Mouse (Mus musculus): ENCODE results near the gene Spsb4.

DNA sequence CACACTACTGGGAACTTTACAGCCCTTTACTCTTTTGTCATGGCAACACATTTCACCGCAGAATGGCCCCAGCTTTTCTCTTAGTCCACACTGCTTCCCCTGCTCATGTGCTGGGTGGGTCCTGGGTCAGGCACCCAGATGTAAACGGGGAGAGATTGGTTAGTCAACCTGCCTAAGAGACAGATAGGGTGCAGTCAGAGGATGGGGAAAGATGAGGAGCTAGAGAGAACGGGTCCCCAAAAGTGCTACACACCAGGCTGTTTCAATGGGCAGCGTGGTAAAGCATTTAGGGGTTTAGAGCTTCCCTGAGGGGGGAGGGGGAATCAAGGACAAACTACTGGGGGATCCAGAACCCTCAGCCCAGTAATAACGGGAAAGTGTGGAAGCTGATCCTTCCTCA, 46.6 kb upstream of the Spsb4 start:
- TF ChIP-seq MAX (IDR thresholded peaks at IDR 0.05; ENCODE audit: low read depth) (no peak), TCF12 (IDR thresholded peaks at IDR 0.05; ENCODE audit: insufficient read depth, poor library complexity, severe bottlenecking) (no peak), POLR2A (IDR thresholded peaks at IDR 0.05; ENCODE audit: insufficient read length, low read depth) (no peak), E2F4 (IDR thresholded peaks at IDR 0.05; ENCODE audit: insufficient read depth) (no peak), REST (IDR thresholded peaks at IDR 0.05; ENCODE audit: insufficient read depth, insufficient read length) (no peak)
